Mouse (Mus musculus): Measurements from ENCODE around the gene Nat8f2. TPM values are rescaled to one million over a fixed set of nuclear protein-coding genes. Genes with fewer than 3 reads are reported as not detected.

The Nat8f2 gene
- polyA plus RNA-seq, 1 experiment from 2014 or later = 0.07 TPM

DNA sequence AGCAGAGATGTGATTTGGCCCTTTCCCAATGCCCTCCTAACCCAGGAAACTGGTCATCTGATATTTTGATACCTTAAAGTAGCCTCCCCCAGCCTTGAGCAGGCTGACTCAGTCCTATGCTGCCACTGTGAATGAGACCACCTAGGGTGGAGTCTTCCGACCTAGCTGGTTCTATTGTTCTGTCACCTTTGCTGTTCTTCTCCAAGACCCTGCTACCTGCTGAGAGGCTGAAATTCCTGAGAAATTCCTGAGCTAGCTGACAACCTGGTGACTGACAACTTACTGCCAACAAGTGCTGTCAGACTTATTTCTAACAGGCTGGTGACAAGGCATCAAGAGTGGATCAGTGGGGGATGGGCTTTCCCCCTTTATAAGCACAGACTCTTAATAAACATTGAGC is 50.6 kb downstream of the Nat8f2 start:
- Histone ChIP-seq H3K4me2 (replicated peaks) (no peak overlapping the region), H3K4me1 (no peaks in the 10 kb centered on the region), H3K4me3 (replicated peaks) (no peak overlapping the region), H3K9ac (no peak overlapping the region), H3K27me3 (no peaks in the 10 kb centered on the region), H3K9me3 (replicated peaks) (no peaks in the 10 kb centered on the region), H3K36me3 (no peaks in the 10 kb centered on the region), H3K27ac (replicated peaks) (no peak overlapping the region)
- 58% methylated on average over 1 of the region's 1 CpGs for WGBS
- no peak for ATAC-seq (ENCODE audit: insufficient number of reproducible peaks, low FRiP score, low TSS enrichment, low read depth)

Other genes with a start within 250 kb of the Nat8f2 start
- not detected in 2 replicates for gene Nat8f7, start 156.0 kb downstream of the Nat8f2 start, polyA plus RNA-seq (2015; fragmentation: Nextera tagmentation; extraction: Ambion mirVana)
- gene Nat8f3, start 103.4 kb downstream of the Nat8f2 start, polyA plus RNA-seq (2015; fragmentation: Nextera tagmentation; extraction: Ambion mirVana) = not detected in 2 replicates
- not detected in 2 replicates for gene Nat8f6, start 48.2 kb downstream of the Nat8f2 start, polyA plus RNA-seq (2015; fragmentation: Nextera tagmentation; extraction: Ambion mirVana)
- not detected in 2 replicates for gene Nat8f5, start 48.2 kb downstream of the Nat8f2 start, polyA plus RNA-seq (2015; fragmentation: Nextera tagmentation; extraction: Ambion mirVana)
- not detected in 2 replicates for gene Nat8, start 37.1 kb downstream of the Nat8f2 start, polyA plus RNA-seq (2015; fragmentation: Nextera tagmentation; extraction: Ambion mirVana)
- gene Nat8f4, start 35.7 kb upstream of the Nat8f2 start, polyA plus RNA-seq (2015; fragmentation: Nextera tagmentation; extraction: Ambion mirVana) = 2.4 and 3.2 TPM in 2 replicates
- gene Tprkb, start 42.7 kb upstream of the Nat8f2 start, polyA plus RNA-seq (2015; fragmentation: Nextera tagmentation; extraction: Ambion mirVana) = 31.5 and 34.1 TPM in 2 replicates
- gene Nat8f1, start 46.5 kb upstream of the Nat8f2 start, polyA plus RNA-seq (2015; fragmentation: Nextera tagmentation; extraction: Ambion mirVana) = 7.2 and 7.3 TPM in 2 replicates
- 44.9 and 50.4 TPM in 2 replicates for gene Dusp11, start 92.5 kb upstream of the Nat8f2 start, polyA plus RNA-seq (2015; fragmentation: Nextera tagmentation; extraction: Ambion mirVana)
- not detected in 2 replicates for gene Figla, start 147.0 kb upstream of the Nat8f2 start, polyA plus RNA-seq (2015; fragmentation: Nextera tagmentation; extraction: Ambion mirVana)
- gene Add2, start 159.5 kb upstream of the Nat8f2 start, polyA plus RNA-seq (2015; fragmentation: Nextera tagmentation; extraction: Ambion mirVana) = 6.6 and 7.0 TPM in 2 replicates

Data from embryonic facial prominence, embryonic 15.5 days (tissue).